Mouse (Mus musculus) hindlimb bud, embryonic 11.5 days (tissue): ENCODE data around the gene Tub.

ENCODE experiments used
- DNase-seq: peaks from one replicate; pipeline ENCODE4 v3.0.0-alpha.2; 2012; ENCODE audit warnings: low read depth, low spot score; ENCODE audit errors: extremely low spot score

Tub gene

GRCm38 (mm10) chr7:108950312-108950761 is at the start of gene Tub:
Gene Tub, plus strand, starts transcription at chr7:108950338.
- DNase-seq = no peak

GRCm38 (mm10) chr7:108903969-108904368 is 46.2 kb upstream of the Tub start:
- no peak for DNase-seq

GRCm38 (mm10) chr7:108927043-108927442 is 23.1 kb upstream of the Tub start:
- DNase-seq = no peak

GRCm38 (mm10) chr7:108928280-108929188 is 21.6 kb upstream of the Tub start:
- no peak for DNase-seq

- no peak for DNase-seq
Measured at GRCm38 (mm10) chr7:108929726-108930393, 20.3 kb upstream of the Tub start, which contains the start of gene Nlrp10. Gene Nlrp10, minus strand, starts transcription at chr7:108930178.

GRCm38 (mm10) chr7:108933794-108934731 is 16.1 kb upstream of the Tub start, which contains the start of gene Eif3f:
Gene Eif3f, plus strand, starts transcription at chr7:108934417.
- peak; percentile 98 for DNase-seq

- DNase-seq = no peak
Measured at GRCm38 (mm10) chr7:108934836-108935235, 15.3 kb upstream of the Tub start.

GRCm38 (mm10) chr7:108935411-108935810 is 14.7 kb upstream of the Tub start:
- no peak for DNase-seq

GRCm38 (mm10) chr7:108936591-108936990 is 13.5 kb upstream of the Tub start:
- DNase-seq = no peak

GRCm38 (mm10) chr7:108941466-108941865 is 8.7 kb upstream of the Tub start:
- DNase-seq = no peak

GRCm38 (mm10) chr7:108944002-108944401 is 6.1 kb upstream of the Tub start:
- no peak for DNase-seq

- DNase-seq = no peak
Measured at GRCm38 (mm10) chr7:108948611-108949010, 1.5 kb upstream of the Tub start.

GRCm38 (mm10) chr7:108949301-108949700 is 837 bp upstream of the Tub start:
- DNase-seq = no peak

- DNase-seq = no peak
Measured at GRCm38 (mm10) chr7:108950762-108951331, 709 bp downstream of the Tub start.

- DNase-seq = no peak
Measured at GRCm38 (mm10) chr7:108952801-108953200, 2.7 kb downstream of the Tub start.

GRCm38 (mm10) chr7:108954185-108954584 is 4.0 kb downstream of the Tub start:
- no peak for DNase-seq

- no peak for DNase-seq
Measured at GRCm38 (mm10) chr7:108957734-108958133, 7.6 kb downstream of the Tub start.

- DNase-seq = no peak
Measured at GRCm38 (mm10) chr7:108965968-108966367, 15.8 kb downstream of the Tub start.

- no peak for DNase-seq
Measured at GRCm38 (mm10) chr7:108966742-108967362, 16.7 kb downstream of the Tub start.

GRCm38 (mm10) chr7:108968201-108968600 is 18.1 kb downstream of the Tub start:
- DNase-seq = no peak
